Mouse (Mus musculus) WW6 (cell line): ENCODE data around the gene Klra2.
A peak's percentile ranks its signal among the peaks of the same experiment; 100 is the strongest.
"Not testable (repeated sequence)": the region's sequence is repeated elsewhere in the genome, so short reads cannot be mapped to it uniquely, and the experiment has no call there.

Experiments used
- DNase-seq: peaks from one replicate; pipeline ENCODE4 v3.0.0-alpha.2; 2013; ENCODE audit warnings: low read depth, low spot score

The Klra2 gene

GRCm38 (mm10) chr6:131247206-131247605 is at the start of gene Klra2:
Gene Klra2 (minus strand): TSS chr6:131247362.
- DNase-seq: no peak

GRCm38 (mm10) chr6:131294435-131295112 is 47.4 kb upstream of the Klra2 start:
- DNase-seq: no peak

DNA sequence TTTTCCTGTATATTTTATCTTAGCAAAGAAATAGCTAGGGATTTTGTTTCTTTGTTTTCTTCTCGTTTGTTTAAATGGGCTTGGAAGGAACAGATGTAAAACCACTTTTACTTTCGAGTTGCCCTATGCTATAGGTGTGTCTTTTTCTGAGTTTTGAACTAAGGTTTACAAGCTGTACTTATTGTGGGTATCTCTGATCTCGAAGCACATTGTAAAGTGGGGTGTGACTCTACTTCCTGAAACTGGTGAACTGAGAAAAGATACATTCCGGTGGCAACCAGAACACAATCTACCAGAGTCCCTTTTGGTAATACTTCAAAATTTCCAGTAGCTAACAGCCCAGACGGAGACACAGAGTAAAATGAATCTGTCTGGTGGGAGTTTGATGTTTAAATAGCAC is 46.8 kb upstream of the Klra2 start:
- DNase-seq: no peak

- peak; percentile 54 for DNase-seq
These were observed 46.0 kb upstream of the Klra2 start, which contains the start of gene Magohb for GRCm38 (mm10) chr6:131292991-131293788. Gene Magohb (minus strand): TSS chr6:131293244.

GRCm38 (mm10) chr6:131292276-131292990 is 45.3 kb upstream of the Klra2 start:
- DNase-seq: no peak

DNA sequence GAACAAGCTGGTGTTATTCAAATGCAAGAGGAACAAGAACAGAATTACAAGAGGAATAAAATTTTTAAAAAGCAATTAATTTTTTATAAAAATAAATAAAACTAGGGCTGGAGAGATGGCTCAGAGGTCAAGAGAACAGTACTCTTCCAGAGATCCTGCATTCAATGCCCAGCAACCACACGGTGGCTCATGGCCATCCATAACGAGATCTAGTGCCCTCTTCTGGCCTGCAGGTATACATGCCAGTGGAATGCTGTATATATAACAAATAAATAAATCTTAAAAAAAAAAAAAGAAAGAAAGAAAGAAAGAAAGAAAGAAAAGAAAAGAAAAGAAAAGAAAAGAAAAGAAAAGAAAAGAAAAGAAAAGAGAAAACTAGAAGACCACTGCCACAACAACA is 43.3 kb upstream of the Klra2 start:
- peak; percentile 22 for DNase-seq

- DNase-seq: not testable (repeated sequence)
These were observed 31.0 kb upstream of the Klra2 start for GRCm38 (mm10) chr6:131278160-131278559.

DNA sequence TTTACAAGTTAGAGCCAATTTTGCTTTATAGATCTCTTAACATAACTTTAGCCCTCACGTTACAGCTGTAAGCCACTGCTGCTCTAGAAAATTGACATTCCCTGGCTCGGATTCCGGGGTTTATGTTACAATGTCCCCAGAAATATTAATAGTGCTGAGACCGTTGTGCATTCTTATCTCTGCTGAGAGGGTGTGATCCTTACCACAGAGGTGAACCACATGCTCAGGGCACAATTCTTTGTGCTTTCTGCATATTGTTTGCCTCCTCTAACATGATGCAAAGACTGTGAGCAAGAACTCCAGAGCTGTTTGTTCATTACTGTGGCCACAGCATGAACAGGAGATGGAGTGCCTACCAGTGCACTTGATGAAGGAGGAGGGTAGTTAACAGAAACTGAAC is 29.5 kb upstream of the Klra2 start:
- DNase-seq: no peak

- no peak for DNase-seq
These were observed 25.1 kb upstream of the Klra2 start for GRCm38 (mm10) chr6:131272311-131272710.

DNA sequence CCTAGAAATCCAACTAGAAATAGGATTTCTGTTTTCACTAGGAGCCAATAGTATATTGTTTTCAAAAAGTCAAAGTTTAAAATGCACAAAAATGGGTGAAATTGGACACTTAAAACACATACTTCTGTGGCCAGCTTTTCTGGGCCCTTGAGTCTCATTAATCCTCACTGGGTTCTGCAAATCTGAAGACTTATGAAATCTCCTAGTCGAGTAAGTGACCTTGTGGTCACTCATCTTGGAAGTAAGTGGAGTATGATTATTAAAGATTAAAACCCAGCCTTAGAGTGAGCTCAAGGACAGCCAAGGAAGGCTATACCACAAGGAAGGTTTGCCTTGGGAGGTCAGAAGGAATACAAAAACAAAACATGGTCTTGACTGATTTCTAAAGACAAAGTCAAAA is 23.1 kb upstream of the Klra2 start:
- DNase-seq: no peak

DNA sequence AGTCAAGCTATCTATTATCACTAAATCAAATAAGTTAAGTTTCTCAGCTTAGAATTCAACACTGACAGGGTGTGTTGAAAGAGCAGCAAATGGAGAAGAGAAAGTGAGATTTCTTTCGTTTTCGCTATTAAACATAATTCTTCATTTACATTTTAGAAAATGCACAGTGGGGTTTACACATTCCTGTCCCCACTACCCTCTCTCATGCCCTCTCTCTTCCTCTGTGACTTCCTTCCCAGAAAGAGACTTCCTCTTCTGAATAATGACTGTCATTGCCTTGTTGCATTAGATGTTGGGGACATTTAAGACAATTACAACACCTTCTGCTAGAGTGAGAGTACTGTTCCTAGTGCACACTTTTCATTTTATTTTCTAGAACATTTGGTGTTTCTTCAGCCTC is 22.4 kb upstream of the Klra2 start:
- DNase-seq: no peak

- no peak for DNase-seq
These were observed 17.0 kb upstream of the Klra2 start for GRCm38 (mm10) chr6:131264175-131264574.

DNA sequence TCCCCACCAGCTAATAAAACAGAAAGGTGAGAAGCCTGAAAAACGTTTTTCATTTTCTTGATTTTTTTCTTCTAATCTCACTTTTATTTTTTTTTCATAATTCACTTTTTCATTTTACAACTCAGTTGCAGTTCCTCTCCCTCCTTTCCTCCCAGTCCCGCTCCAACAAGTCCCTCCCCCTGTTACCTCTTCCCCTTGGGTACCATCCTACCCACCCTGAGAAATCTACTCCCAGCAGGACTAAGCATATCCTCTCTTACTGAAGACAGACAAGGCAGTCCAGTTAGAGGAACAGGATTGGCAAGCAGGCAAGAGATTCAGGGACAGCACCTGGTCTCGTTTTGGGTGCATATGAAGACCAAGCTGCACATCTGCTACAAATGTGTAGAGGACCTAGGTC is 15.6 kb upstream of the Klra2 start:
- no peak for DNase-seq

- DNase-seq: no peak
These were observed 14.8 kb upstream of the Klra2 start for GRCm38 (mm10) chr6:131262009-131262408.

- no peak for DNase-seq
These were observed 2.1 kb downstream of the Klra2 start for GRCm38 (mm10) chr6:131245081-131245480.
